Mouse (Mus musculus) limb, embryonic 11.5 days (tissue): ENCODE results near the gene Gabrg3. TPM values are rescaled to one million over a fixed set of nuclear protein-coding genes. Genes with fewer than 3 reads are reported as not detected.
A peak's percentile ranks its signal among the peaks of the same experiment; 100 is the strongest.

Source experiments
- ATAC-seq: fragments of 200-750 bp; cut with Nextera tagmentation; 2 replicates; pipeline ENCODE4 v1.8.0; 2017; ENCODE audit warnings: low read depth; ENCODE audit not compliant: insufficient number of reproducible peaks, low FRiP score, low TSS enrichment
- DNase-seq: peaks from one replicate; pipeline ENCODE4 v3.0.0-alpha.2; 2015; ENCODE audit warnings: low spot score
- H3K27ac ChIP-seq: fragments of 300-500 bp; sonication (generic); replicated peaks from 2 replicates; pipeline ENCODE4 v1.5.1; 2014; ENCODE audit warnings: low read depth, mild to moderate bottlenecking, low read length
- H3K27me3 ChIP-seq: fragments of 300-500 bp; sonication (generic); 2 replicates; pipeline ENCODE4 v1.6.1; 2014; ENCODE audit warnings: mild to moderate bottlenecking, low read length, mixed read lengths; ENCODE audit not compliant: control insufficient read depth, insufficient read depth
- H3K36me3 ChIP-seq: fragments of 300-500 bp; sonication (generic); 2 replicates; pipeline ENCODE4 v1.6.1; 2014; ENCODE audit warnings: mild to moderate bottlenecking, low read length, moderate library complexity, mixed read lengths; ENCODE audit not compliant: control insufficient read depth, insufficient read depth
- H3K4me1 ChIP-seq: fragments of 300-500 bp; sonication (generic); 2 replicates; pipeline ENCODE4 v1.6.1; 2014; ENCODE audit warnings: low read length, mixed read lengths; ENCODE audit not compliant: control insufficient read depth, insufficient read depth
- H3K4me2 ChIP-seq: fragments of 300-500 bp; sonication (generic); 2 replicates; pipeline ENCODE4 v1.6.1; 2014; ENCODE audit warnings: low read depth, mild to moderate bottlenecking, moderate library complexity; ENCODE audit not compliant: severe bottlenecking
- H3K4me3 ChIP-seq: fragments of 300-500 bp; sonication (generic); 2 replicates; pipeline ENCODE4 v1.5.1; 2014; ENCODE audit warnings: low read depth, low read length
- H3K9ac ChIP-seq: fragments of 300-500 bp; sonication (generic); 2 replicates; pipeline ENCODE4 v1.6.1; 2014; ENCODE audit warnings: mild to moderate bottlenecking, low read length
- H3K9me3 ChIP-seq: fragments of 300-500 bp; sonication (generic); 2 replicates; pipeline ENCODE4 v1.6.1; 2016; ENCODE audit warnings: low read length; ENCODE audit not compliant: control insufficient read depth
- WGBS: fragments of 180-500 bp; shearing (Covaris S2); extraction: QIAGEN DNeasy Blood & Tissue Kit; methylation state at CpG from one replicate; pipeline ENCODE4 v1.1.7; 2014; 5-methylcytosine and 5-hydroxymethylcytosine counted together
- polyA plus RNA-seq: library from polyadenylated mRNA; unstranded; fragments of >200 nt; fragmentation: Nextera tagmentation; extraction: Ambion mirVana; gene quantifications from 2 replicates; pipeline ENCODE4 v1.2.1, GENCODE M21; 2014

Gabrg3 gene
- polyA plus RNA-seq, 1 experiment from 2014 or later: 0.11 TPM

- peaks cover 20% of the 10 kb centered on the region for H3K27me3 ChIP-seq
- peak overlapping the region; percentile 88 for H3K4me2 ChIP-seq
- peak overlapping the region; percentile 48 for H3K4me3 ChIP-seq
- no peaks in the 10 kb centered on the region for H3K9me3 ChIP-seq
- H3K4me1 ChIP-seq: 0 out of 2 replicates have a peak, but pooled peaks cover 2% of the 10 kb centered on the region
- no peak for ATAC-seq
- 24% methylated on average over 6 of the region's 6 CpGs for WGBS
- H3K36me3 ChIP-seq: no peaks in the 10 kb centered on the region
- H3K9ac ChIP-seq: no peak overlapping the region
- DNase-seq: no peak
- no peak overlapping the region for H3K27ac ChIP-seq
These were observed 310 bp upstream of the Gabrg3 start for GRCm38 (mm10) chr7:57387341-57387654.

- Histone ChIP-seq H3K36me3 (no peaks in the 10 kb centered on the region; the same call in 1 of the 2 replicates), H3K9me3 (no peaks in the 10 kb centered on the region), H3K27me3 (peaks cover 20% of the 10 kb centered on the region), H3K9ac (no peak overlapping the region), H3K4me3 (no peak overlapping the region), H3K4me1 (0 out of 2 replicates have a peak, but pooled peaks cover 2% of the 10 kb centered on the region), H3K27ac (no peak overlapping the region), H3K4me2 (no peak overlapping the region)
- DNase-seq (no peak), ATAC-seq (no peak)
- 33% methylated on average over 4 of the region's 4 CpGs for WGBS
These were observed 2.9 kb downstream of the Gabrg3 start for GRCm38 (mm10) chr7:57384112-57384511.

GRCm38 (mm10) chr7:57366013-57366390, 21.0 kb downstream of the Gabrg3 start:
- no peak overlapping the region for H3K9ac ChIP-seq
- H3K4me3 ChIP-seq: no peak overlapping the region
- ATAC-seq (no peak), DNase-seq (no peak)
- WGBS: 86% methylated on average over 5 of the region's 5 CpGs
- no peaks in the 10 kb centered on the region for H3K27me3 ChIP-seq
- H3K9me3 ChIP-seq: no peaks in the 10 kb centered on the region
- H3K4me1 ChIP-seq: no peaks in the 10 kb centered on the region
- H3K36me3 ChIP-seq: no peaks in the 10 kb centered on the region
- no peak overlapping the region for H3K27ac ChIP-seq
- H3K4me2 ChIP-seq: no peak overlapping the region

GRCm38 (mm10) chr7:57365134-57366012, 21.6 kb downstream of the Gabrg3 start:
- Histone ChIP-seq H3K4me2 (no peak overlapping the region), H3K36me3 (no peaks in the 10 kb centered on the region), H3K9ac (no peak overlapping the region), H3K27me3 (no peaks in the 10 kb centered on the region), H3K4me3 (no peak overlapping the region), H3K4me1 (no peaks in the 10 kb centered on the region), H3K27ac (no peak overlapping the region), H3K9me3 (no peaks in the 10 kb centered on the region)
- DNase-seq: no peak
- 86% methylated on average over 5 of the region's 5 CpGs for WGBS
- ATAC-seq: no peak

GRCm38 (mm10) chr7:57363812-57364211, 23.2 kb downstream of the Gabrg3 start:
- Histone ChIP-seq H3K9me3 (no peaks in the 10 kb centered on the region), H3K4me2 (no peak overlapping the region), H3K36me3 (no peaks in the 10 kb centered on the region), H3K4me3 (no peak overlapping the region), H3K27me3 (no peaks in the 10 kb centered on the region), H3K9ac (no peak overlapping the region), H3K27ac (no peak overlapping the region), H3K4me1 (no peaks in the 10 kb centered on the region)
- DNase-seq (no peak), ATAC-seq (no peak)
- WGBS: 89% methylated on average over 6 of the region's 6 CpGs

- no peak overlapping the region for H3K9ac ChIP-seq
- no peaks in the 10 kb centered on the region for H3K4me1 ChIP-seq
- H3K27me3 ChIP-seq: no peaks in the 10 kb centered on the region
- DNase-seq (no peak), ATAC-seq (no peak)
- H3K4me2 ChIP-seq: no peak overlapping the region
- 82% methylated on average over 6 of the region's 6 CpGs for WGBS
- H3K9me3 ChIP-seq: no peaks in the 10 kb centered on the region
- H3K36me3 ChIP-seq: no peaks in the 10 kb centered on the region
- no peak overlapping the region for H3K27ac ChIP-seq
- H3K4me3 ChIP-seq: no peak overlapping the region
These were observed 29.0 kb downstream of the Gabrg3 start for GRCm38 (mm10) chr7:57357871-57358540.

- H3K9me3 ChIP-seq: no peaks in the 10 kb centered on the region
- ATAC-seq: no peak
- H3K36me3 ChIP-seq: no peaks in the 10 kb centered on the region
- no peak overlapping the region for H3K4me2 ChIP-seq
- H3K27me3 ChIP-seq: no peaks in the 10 kb centered on the region
- H3K27ac ChIP-seq: no peak overlapping the region
- 85% methylated on average over 8 of the region's 8 CpGs for WGBS
- H3K4me1 ChIP-seq: no peaks in the 10 kb centered on the region
- H3K9ac ChIP-seq: no peak overlapping the region
- no peak for DNase-seq
- H3K4me3 ChIP-seq: no peak overlapping the region
These were observed 30.3 kb downstream of the Gabrg3 start for GRCm38 (mm10) chr7:57356565-57357301.

GRCm38 (mm10) chr7:57348774-57349173, 38.2 kb downstream of the Gabrg3 start:
- Histone ChIP-seq H3K27me3 (no peaks in the 10 kb centered on the region), H3K9me3 (no peaks in the 10 kb centered on the region), H3K4me2 (no peak overlapping the region), H3K4me3 (no peak overlapping the region), H3K4me1 (no peaks in the 10 kb centered on the region), H3K27ac (no peak overlapping the region), H3K36me3 (no peaks in the 10 kb centered on the region), H3K9ac (no peak overlapping the region)
- 85% methylated on average over 1 of the region's 1 CpGs for WGBS
- ATAC-seq (no peak), DNase-seq (no peak)
